Mouse (Mus musculus) megakaryocyte, embryonic 14.5 days (primary cell): ENCODE data around the gene Mrpl42.

Source experiments
- FLI1 ChIP-seq: IDR thresholded peaks from 2 replicates; pipeline ENCODE4 v1.6.1; 2012; ENCODE audit warnings: low read length, inconsistent platforms, mixed read lengths
- GATA1 ChIP-seq: IDR thresholded peaks from 3 replicates; pipeline ENCODE4 v1.6.1; 2012; ENCODE audit warnings: mixed read lengths, low read length, inconsistent platforms, borderline replicate concordance

- no peak for TF ChIP-seq GATA1
- no peak for TF ChIP-seq FLI1
Observed at GRCm38 (mm10) chr10:95457367-95458049, 44.2 kb downstream of the Mrpl42 start.
